Mouse (Mus musculus) monocyte, adult 5-6 weeks (primary cell): ENCODE measurements around the gene Hephl1. TPM values are rescaled to one million over a fixed set of nuclear protein-coding genes. Genes with fewer than 3 reads are reported as not detected.

ENCODE experiments used
- ATAC-seq: fragments of 153-309, 156-312 bp; replicated peaks from 2 replicates; pipeline ENCODE4 v1.8.0; 2017; ENCODE audit warnings: mild to moderate bottlenecking; ENCODE audit not compliant: low TSS enrichment, insufficient number of reproducible peaks, severe bottlenecking, poor library complexity, low FRiP score
- total RNA-seq: library from RNA; stranded (forward); fragments of 200-1000, 200-491, 200-594 nt; gene quantifications from 3 replicates; pipeline ENCODE4 v1.2.3, GENCODE M21; 2017

Gene Hephl1
- total RNA-seq, 1 experiment from 2014 or later, result not detected

- no peak for ATAC-seq
Observed at GRCm38 (mm10) chr9:15067995-15068685, 43.8 kb downstream of the Hephl1 start.

DNA sequence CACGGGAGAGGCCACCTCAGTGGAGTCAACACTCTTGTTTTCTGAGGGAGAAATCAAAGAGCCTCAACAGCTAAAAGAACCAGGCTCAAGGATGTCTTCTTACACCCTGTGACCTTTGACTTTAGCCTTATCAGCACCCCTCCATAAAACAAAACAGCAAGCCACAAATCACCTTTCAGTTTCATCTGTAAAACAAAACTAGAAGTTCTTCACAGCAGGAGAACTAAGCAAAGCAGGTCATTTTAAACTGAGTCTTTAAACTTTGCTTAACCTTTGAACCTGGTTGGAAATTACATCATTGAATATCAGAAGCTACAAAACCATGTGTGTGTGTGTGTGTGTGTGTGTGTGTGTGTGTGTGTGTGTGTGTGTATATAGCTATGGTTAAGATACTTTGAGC lies 47.7 kb downstream of the Hephl1 start:
- no peak for ATAC-seq

- no peak for ATAC-seq
Observed at GRCm38 (mm10) chr9:15060847-15061246, 51.1 kb downstream of the Hephl1 start.

- no peak for ATAC-seq
Observed at GRCm38 (mm10) chr9:15060026-15060425, 51.9 kb downstream of the Hephl1 start.

GRCm38 (mm10) chr9:15045740-15046139 lies 66.2 kb downstream of the Hephl1 start:
- no peak for ATAC-seq

DNA sequence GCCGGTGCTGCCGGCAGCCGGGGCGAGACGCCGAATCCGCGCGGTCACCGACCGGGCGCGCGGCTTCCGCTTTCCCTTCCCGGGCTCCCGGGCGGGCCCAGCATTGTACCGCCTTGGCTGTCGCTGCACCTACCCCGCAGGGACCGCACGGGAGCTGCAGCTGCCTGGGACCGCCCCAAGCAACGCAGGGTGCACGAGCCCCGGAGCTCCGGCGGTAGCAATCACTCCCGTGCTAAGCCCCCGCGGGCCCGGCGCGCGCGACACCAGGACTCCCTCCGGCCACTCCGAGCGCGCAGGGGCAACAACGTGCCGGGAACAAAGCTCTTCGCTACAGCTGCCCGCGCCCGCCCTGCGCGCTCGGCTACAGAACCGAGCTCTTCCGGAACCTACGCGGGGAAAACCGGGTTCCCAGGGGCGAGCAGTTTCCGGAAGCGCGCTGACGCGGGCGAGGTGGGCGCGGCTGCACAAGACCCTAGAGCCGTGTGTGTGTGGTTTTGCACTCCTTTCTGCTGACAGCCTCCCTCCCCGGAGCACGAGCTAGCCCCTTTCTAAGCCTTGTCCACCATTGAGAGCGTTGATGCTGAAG lies 66.7 kb downstream of the Hephl1 start, which contains the start of gene Panx1:
Gene Panx1 (minus strand): TSS at position 395 of the 586 bp plus-strand sequence.
- ATAC-seq, result peak; percentile 69

DNA sequence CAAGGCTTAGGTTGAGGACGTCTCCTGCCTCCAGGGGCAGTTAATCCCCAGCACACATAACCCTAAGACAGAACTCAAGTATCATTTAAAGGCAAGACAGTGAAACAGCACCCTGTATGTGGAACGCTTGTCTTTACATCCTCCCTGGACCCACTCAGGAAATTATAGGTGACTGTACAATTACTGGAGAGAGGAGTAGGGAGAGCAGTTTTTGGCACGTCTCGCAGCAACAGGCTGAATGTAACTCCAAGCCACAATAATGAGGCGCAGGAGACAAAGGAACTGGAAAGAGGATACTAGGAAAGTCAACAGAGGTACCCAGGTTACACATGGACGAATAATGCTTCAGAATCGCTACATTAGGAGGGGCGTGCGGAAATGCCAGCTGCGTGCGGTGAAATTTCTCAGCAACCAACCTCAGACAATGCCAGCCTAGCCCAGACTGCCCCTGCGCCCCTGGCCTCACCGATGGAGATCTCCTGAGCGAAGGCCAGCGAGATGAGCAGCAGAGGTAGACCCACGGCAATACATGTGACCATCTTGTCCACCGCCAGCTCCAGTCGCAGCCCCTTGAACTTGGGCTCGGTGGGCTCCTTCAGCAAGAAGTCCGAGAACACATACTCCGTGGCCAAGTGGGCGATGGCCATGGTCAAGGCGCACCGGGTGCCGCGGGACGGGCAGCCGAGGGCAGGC lies 67.4 kb downstream of the Hephl1 start:
- ATAC-seq, result peak; percentile 4; the same call in 1 of the 2 replicates

DNA sequence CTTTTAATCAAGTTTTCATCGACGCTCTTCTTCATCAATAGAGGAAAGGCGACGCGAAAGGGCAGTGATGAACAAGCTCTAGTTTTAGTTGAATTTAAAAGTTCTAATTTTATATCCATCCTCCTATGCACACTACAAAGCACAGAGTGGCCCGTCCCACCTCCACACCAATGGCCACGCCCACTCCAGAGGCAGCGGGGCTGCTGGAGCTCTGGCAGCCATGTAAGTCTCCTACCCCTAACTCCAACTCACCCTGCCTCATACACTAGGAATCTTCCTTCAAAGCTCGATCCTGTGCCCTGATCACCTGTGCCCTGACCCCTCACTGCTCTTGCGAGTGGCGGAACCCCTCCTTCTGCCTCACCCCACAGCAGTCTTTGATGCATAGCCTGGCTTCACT lies 70.4 kb downstream of the Hephl1 start:
- no peak for ATAC-seq

GRCm38 (mm10) chr9:15039848-15040247 lies 72.1 kb downstream of the Hephl1 start:
- no peak for ATAC-seq

GRCm38 (mm10) chr9:15037704-15038103 lies 74.2 kb downstream of the Hephl1 start:
- no peak for ATAC-seq

DNA sequence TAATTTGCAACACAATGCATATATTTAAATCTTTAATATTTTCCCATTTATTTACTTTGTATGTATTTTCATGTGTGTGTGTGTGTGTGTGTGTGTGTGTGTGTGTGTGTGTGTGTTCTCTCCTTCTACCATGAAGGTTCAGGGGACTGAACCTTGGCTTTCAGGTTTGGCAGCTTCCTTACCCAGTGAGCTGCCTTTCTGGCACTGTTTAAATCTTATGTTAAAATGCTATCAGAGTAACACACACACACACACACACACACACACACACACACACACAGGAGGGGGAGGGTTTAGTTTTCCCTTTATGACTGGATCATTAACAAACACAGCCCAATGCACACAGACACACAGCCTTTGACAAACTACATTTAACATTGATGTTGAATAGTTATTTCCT lies 74.7 kb downstream of the Hephl1 start:
- ATAC-seq, result no peak

DNA sequence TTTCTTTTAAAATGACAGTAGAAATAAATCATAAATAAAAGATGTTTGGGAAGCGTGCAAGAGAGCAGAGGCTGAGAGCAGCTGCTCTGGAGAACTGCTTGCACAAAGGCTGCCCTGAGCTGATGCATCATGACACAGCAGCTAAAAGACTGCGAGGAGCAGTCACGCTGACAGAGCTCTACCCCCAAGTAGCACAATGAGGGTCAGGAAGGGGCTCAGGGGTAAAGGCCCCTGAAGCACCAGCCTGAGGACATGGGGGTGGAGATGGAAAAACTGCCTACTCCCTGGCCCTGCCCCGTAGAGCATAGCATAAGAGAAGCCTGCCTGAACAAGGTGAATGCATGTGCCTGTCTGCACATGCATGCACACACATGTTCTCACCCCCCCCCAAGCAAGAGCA lies 75.1 kb downstream of the Hephl1 start:
- no peak for ATAC-seq

- ATAC-seq, result no peak
Observed at GRCm38 (mm10) chr9:15036405-15036804, 75.5 kb downstream of the Hephl1 start.

DNA sequence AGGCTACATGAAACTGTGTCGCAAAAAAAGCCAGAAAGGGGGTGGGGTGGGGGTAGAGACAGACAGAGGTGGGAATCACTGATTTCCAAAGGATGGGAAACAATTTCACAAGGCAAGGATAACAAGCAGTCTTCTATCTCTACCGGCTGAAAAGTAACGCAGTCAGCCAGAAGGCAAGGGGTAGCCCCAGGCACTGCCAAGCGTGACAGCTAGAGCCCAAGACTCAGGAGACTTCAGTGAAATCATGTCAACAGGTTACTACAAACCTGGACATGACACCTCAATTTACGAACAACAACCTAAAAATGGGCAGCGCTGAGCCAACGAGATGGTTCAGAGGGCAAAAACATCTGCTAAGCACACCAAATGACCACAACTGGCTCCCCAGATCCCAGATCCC lies 75.9 kb downstream of the Hephl1 start:
- no peak for ATAC-seq

DNA sequence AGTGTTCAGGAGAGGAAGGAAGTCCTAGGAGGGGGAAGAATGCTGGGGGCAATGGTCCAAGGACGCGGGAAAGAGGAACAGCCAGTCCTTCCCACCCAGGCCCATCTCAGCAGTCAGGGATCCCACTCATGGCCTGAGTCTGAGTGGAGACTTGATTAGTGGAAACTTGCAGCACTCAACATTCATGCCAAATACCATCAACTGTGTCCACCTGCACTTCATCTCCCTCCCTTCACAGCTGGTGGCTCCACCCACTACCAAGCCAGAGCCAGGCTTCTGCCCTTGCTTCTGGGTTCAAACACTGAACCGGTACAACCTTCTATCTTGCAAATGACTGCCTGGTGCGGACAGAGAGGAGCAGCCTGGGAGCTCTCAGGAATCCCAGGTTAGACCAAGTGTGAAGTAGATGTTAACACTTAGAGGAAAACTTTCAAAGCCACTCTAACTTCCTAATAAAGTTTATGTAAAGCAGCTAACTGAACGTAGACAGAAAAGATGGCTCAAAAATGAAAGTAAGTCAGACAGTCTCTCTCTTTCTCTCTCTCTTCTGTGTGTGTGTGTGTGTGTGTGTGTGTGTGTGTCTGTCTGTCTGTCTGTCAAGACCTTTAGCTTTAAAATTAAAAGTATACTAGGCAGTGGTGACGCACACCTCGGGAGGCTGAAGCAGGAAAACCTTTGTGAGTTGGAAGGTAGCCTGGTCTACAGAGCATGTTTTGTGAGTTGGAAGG lies 77.2 kb downstream of the Hephl1 start:
- ATAC-seq, result 0 out of 2 replicates have a peak, but pooled peaks have one; percentile 16

GRCm38 (mm10) chr9:15033568-15034160 lies 78.2 kb downstream of the Hephl1 start:
- ATAC-seq, result no peak

DNA sequence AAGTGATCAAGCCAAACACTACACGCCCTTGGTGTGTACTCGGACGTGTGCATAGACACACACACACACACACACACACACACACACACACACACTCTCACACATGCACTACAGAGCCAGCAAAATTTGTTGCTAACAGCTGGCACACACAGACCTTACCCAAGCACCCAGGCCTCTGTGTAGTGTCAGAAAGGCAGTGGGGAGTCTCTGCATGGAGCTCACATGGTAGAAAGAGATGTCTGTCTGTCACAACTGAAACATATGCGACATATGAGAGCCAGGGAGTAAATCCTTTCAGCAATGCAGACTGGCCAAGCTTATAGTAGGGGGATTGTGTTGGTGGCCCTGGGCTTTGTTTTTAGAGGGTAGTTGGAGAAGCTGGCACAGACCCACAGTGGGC lies 79.1 kb downstream of the Hephl1 start:
- ATAC-seq, result no peak

- no peak for ATAC-seq
Observed at GRCm38 (mm10) chr9:15030771-15031170, 81.1 kb downstream of the Hephl1 start.
